Mouse (Mus musculus) limb, embryonic 13.5 days (tissue): ENCODE measurements around the gene Optc. TPM values are rescaled to one million over a fixed set of nuclear protein-coding genes. Genes with fewer than 3 reads are reported as not detected.

ENCODE experiments used
- ATAC-seq: fragments of 200-750 bp; cut with Nextera tagmentation; 2 replicates; pipeline ENCODE4 v1.8.0; 2017; ENCODE audit warnings: low read depth, moderate number of reproducible peaks, moderate TSS enrichment; ENCODE audit not compliant: low FRiP score
- H3K27ac ChIP-seq: fragments of 300-500 bp; sonication (generic); 2 replicates; pipeline ENCODE4 v1.5.1; 2015; ENCODE audit warnings: inconsistent platforms, mild to moderate bottlenecking, moderate library complexity
- H3K27me3 ChIP-seq: fragments of 300-500 bp; sonication (generic); 2 replicates; pipeline ENCODE4 v1.6.1; 2015; ENCODE audit warnings: mild to moderate bottlenecking, inconsistent platforms
- H3K36me3 ChIP-seq: fragments of 300-500 bp; sonication (generic); 2 replicates; pipeline ENCODE4 v1.6.1; 2015; ENCODE audit warnings: inconsistent platforms, mild to moderate bottlenecking, moderate library complexity
- H3K4me1 ChIP-seq: fragments of 300-500 bp; sonication (generic); 2 replicates; pipeline ENCODE4 v1.6.1; 2015; ENCODE audit warnings: inconsistent platforms
- H3K4me2 ChIP-seq: fragments of 300-500 bp; sonication (generic); replicated peaks from 2 replicates; pipeline ENCODE4 v1.6.1; 2015; ENCODE audit warnings: inconsistent platforms, mild to moderate bottlenecking, moderate library complexity
- H3K4me3 ChIP-seq: fragments of 300-500 bp; sonication (generic); 2 replicates; pipeline ENCODE4 v1.5.1; 2015; ENCODE audit warnings: moderate library complexity, mild to moderate bottlenecking, inconsistent platforms
- H3K9ac ChIP-seq: fragments of 300-500 bp; sonication (generic); 2 replicates; pipeline ENCODE4 v1.6.1; 2015; ENCODE audit warnings: mild to moderate bottlenecking, inconsistent platforms
- H3K9me3 ChIP-seq: fragments of 300-500 bp; sonication (generic); 2 replicates; pipeline ENCODE4 v1.6.1; 2016; ENCODE audit warnings: inconsistent platforms
- WGBS: fragments of 180-500 bp; shearing (Covaris S2); methylation state at CpG from one replicate; pipeline ENCODE4 v1.1.7; 2015; 5-methylcytosine and 5-hydroxymethylcytosine counted together
- polyA plus RNA-seq: library from polyadenylated mRNA; unstranded; fragments of >200 nt; fragmentation: Nextera tagmentation; extraction: Ambion mirVana; gene quantifications from 2 replicates; pipeline ENCODE4 v1.2.1, GENCODE M21; 2015

Gene Optc
- polyA plus RNA-seq, 1 experiment from 2014 or later, result 0.81 TPM

- Histone ChIP-seq H3K9me3 (no peaks in the 10 kb centered on the region), H3K36me3 (no peaks in the 10 kb centered on the region), H3K9ac (no peak overlapping the region), H3K4me3 (no peak overlapping the region), H3K4me1 (peaks cover 5% of the 10 kb centered on the region; the same call in 1 of the 2 replicates), H3K4me2 (no peak overlapping the region), H3K27ac (no peak overlapping the region), H3K27me3 (no peaks in the 10 kb centered on the region)
- 77% methylated on average over 6 of the region's 6 CpGs for WGBS
- no peak for ATAC-seq
These were observed 34.5 kb downstream of the Optc start for GRCm38 (mm10) chr1:133873086-133873813.

GRCm38 (mm10) chr1:133871241-133871640, 36.6 kb downstream of the Optc start:
- H3K4me2 ChIP-seq, result no peak overlapping the region
- H3K4me3 ChIP-seq, result no peak overlapping the region
- H3K9me3 ChIP-seq, result no peaks in the 10 kb centered on the region
- H3K27me3 ChIP-seq, result no peaks in the 10 kb centered on the region
- no peak overlapping the region for H3K9ac ChIP-seq
- ATAC-seq, result no peak
- H3K4me1 ChIP-seq, result no peaks in the 10 kb centered on the region
- 82% methylated on average over 10 of the region's 10 CpGs for WGBS
- no peaks in the 10 kb centered on the region for H3K36me3 ChIP-seq
- no peak overlapping the region for H3K27ac ChIP-seq

GRCm38 (mm10) chr1:133869221-133869620, 38.6 kb downstream of the Optc start:
- H3K9me3 ChIP-seq, result no peaks in the 10 kb centered on the region

GRCm38 (mm10) chr1:133863257-133863997, 44.4 kb downstream of the Optc start:
- Histone ChIP-seq H3K4me3 (no peak overlapping the region), H3K27me3 (no peaks in the 10 kb centered on the region), H3K36me3 (no peaks in the 10 kb centered on the region), H3K9ac (no peak overlapping the region), H3K27ac (peak overlapping the region; percentile 69), H3K4me2 (peak overlapping the region; percentile 21), H3K4me1 (peaks cover 30% of the 10 kb centered on the region), H3K9me3 (no peaks in the 10 kb centered on the region)
- 32% methylated on average over 10 of the region's 10 CpGs for WGBS
- peak; percentile 57; the same call in 1 of the 2 replicates for ATAC-seq

More at GRCm38 (mm10) chr1:133869221-133869620, 38.6 kb downstream of the Optc start:
- no peaks in the 10 kb centered on the region for H3K36me3 ChIP-seq
- H3K27me3 ChIP-seq, result no peaks in the 10 kb centered on the region
- no peak overlapping the region for H3K4me3 ChIP-seq
- no peak overlapping the region for H3K4me2 ChIP-seq
- H3K27ac ChIP-seq, result no peak overlapping the region
- H3K4me1 ChIP-seq, result no peaks in the 10 kb centered on the region
- no peak overlapping the region for H3K9ac ChIP-seq
- 48% methylated on average over 2 of the region's 2 CpGs for WGBS
- no peak for ATAC-seq

- no peak overlapping the region for H3K9ac ChIP-seq
- no peaks in the 10 kb centered on the region for H3K9me3 ChIP-seq
- no peak for ATAC-seq
- no peak overlapping the region for H3K27ac ChIP-seq
- 0 out of 2 replicates have a peak, but pooled peaks cover 5% of the 10 kb centered on the region for H3K27me3 ChIP-seq
- WGBS, result 71% methylated on average over 5 of the region's 5 CpGs
- H3K36me3 ChIP-seq, result no peaks in the 10 kb centered on the region
- H3K4me3 ChIP-seq, result no peak overlapping the region
- no peak overlapping the region for H3K4me2 ChIP-seq
- H3K4me1 ChIP-seq, result peaks cover 33% of the 10 kb centered on the region
These were observed 46.8 kb downstream of the Optc start for GRCm38 (mm10) chr1:133861028-133861427.

- peaks cover 41% of the 10 kb centered on the region for H3K4me1 ChIP-seq
- no peaks in the 10 kb centered on the region for H3K36me3 ChIP-seq
- ATAC-seq, result no peak
- no peak overlapping the region for H3K4me3 ChIP-seq
- H3K9ac ChIP-seq, result no peak overlapping the region
- WGBS, result 78% methylated on average over 20 of the region's 20 CpGs
- no peak overlapping the region for H3K4me2 ChIP-seq
- H3K27me3 ChIP-seq, result 0 out of 2 replicates have a peak, but pooled peaks cover 5% of the 10 kb centered on the region
- no peaks in the 10 kb centered on the region for H3K9me3 ChIP-seq
- no peak overlapping the region for H3K27ac ChIP-seq
These were observed 47.7 kb downstream of the Optc start for GRCm38 (mm10) chr1:133859821-133860711.

GRCm38 (mm10) chr1:133859257-133859656, 48.5 kb downstream of the Optc start:
- no peak for ATAC-seq
- H3K4me2 ChIP-seq, result no peak overlapping the region
- no peaks in the 10 kb centered on the region for H3K9me3 ChIP-seq
- H3K4me1 ChIP-seq, result peaks cover 47% of the 10 kb centered on the region
- 0 out of 2 replicates have a peak, but pooled peaks cover 5% of the 10 kb centered on the region for H3K27me3 ChIP-seq
- 74% methylated on average over 6 of the region's 6 CpGs for WGBS
- no peaks in the 10 kb centered on the region for H3K36me3 ChIP-seq
- no peak overlapping the region for H3K27ac ChIP-seq
- H3K9ac ChIP-seq, result no peak overlapping the region
- no peak overlapping the region for H3K4me3 ChIP-seq

- Histone ChIP-seq H3K27ac (no peak overlapping the region), H3K9ac (no peak overlapping the region), H3K4me1 (peaks cover 37% of the 10 kb centered on the region), H3K27me3 (0 out of 2 replicates have a peak, but pooled peaks cover 5% of the 10 kb centered on the region), H3K4me2 (no peak overlapping the region), H3K9me3 (no peaks in the 10 kb centered on the region), H3K4me3 (no peak overlapping the region), H3K36me3 (no peaks in the 10 kb centered on the region)
- WGBS, result 81% methylated on average over 5 of the region's 5 CpGs
- ATAC-seq, result no peak
These were observed 50.0 kb downstream of the Optc start for GRCm38 (mm10) chr1:133857781-133858180.

- H3K9me3 ChIP-seq, result no peaks in the 10 kb centered on the region
- no peaks in the 10 kb centered on the region for H3K36me3 ChIP-seq
- H3K4me3 ChIP-seq, result no peak overlapping the region
- H3K4me1 ChIP-seq, result peaks cover 35% of the 10 kb centered on the region
- 88% methylated on average over 5 of the region's 5 CpGs for WGBS
- no peak overlapping the region for H3K4me2 ChIP-seq
- H3K27ac ChIP-seq, result no peak overlapping the region
- 0 out of 2 replicates have a peak, but pooled peaks cover 7% of the 10 kb centered on the region for H3K27me3 ChIP-seq
- no peak overlapping the region for H3K9ac ChIP-seq
- ATAC-seq, result no peak
These were observed 50.6 kb downstream of the Optc start for GRCm38 (mm10) chr1:133857171-133857570.

GRCm38 (mm10) chr1:133856655-133857054, 51.1 kb downstream of the Optc start:
- H3K27ac ChIP-seq, result no peak overlapping the region
- no peaks in the 10 kb centered on the region for H3K9me3 ChIP-seq
- H3K27me3 ChIP-seq, result 0 out of 2 replicates have a peak, but pooled peaks cover 9% of the 10 kb centered on the region
- peaks cover 35% of the 10 kb centered on the region for H3K4me1 ChIP-seq
- no peak for ATAC-seq
- H3K4me3 ChIP-seq, result no peak overlapping the region
- 49% methylated on average over 3 of the region's 3 CpGs for WGBS
- H3K4me2 ChIP-seq, result no peak overlapping the region
- no peaks in the 10 kb centered on the region for H3K36me3 ChIP-seq
- no peak overlapping the region for H3K9ac ChIP-seq

GRCm38 (mm10) chr1:133856133-133856541, 51.7 kb downstream of the Optc start:
- no peaks in the 10 kb centered on the region for H3K9me3 ChIP-seq
- no peak overlapping the region for H3K27ac ChIP-seq
- 0 out of 2 replicates have a peak, but pooled peaks cover 9% of the 10 kb centered on the region for H3K27me3 ChIP-seq
- H3K4me2 ChIP-seq, result no peak overlapping the region
- no peaks in the 10 kb centered on the region for H3K36me3 ChIP-seq
- H3K4me3 ChIP-seq, result no peak overlapping the region
- no peak for ATAC-seq
- WGBS, result 20% methylated on average over 11 of the region's 11 CpGs
- no peak overlapping the region for H3K9ac ChIP-seq
- H3K4me1 ChIP-seq, result peaks cover 35% of the 10 kb centered on the region
